Mouse (Mus musculus): ENCODE measurements around the gene Ranbp17. TPM values are rescaled to one million over a fixed set of nuclear protein-coding genes. Genes with fewer than 3 reads are reported as not detected.

Ranbp17 gene
- polyA plus RNA-seq, 2 experiments, result 5.2 to 8.0 TPM

DNA sequence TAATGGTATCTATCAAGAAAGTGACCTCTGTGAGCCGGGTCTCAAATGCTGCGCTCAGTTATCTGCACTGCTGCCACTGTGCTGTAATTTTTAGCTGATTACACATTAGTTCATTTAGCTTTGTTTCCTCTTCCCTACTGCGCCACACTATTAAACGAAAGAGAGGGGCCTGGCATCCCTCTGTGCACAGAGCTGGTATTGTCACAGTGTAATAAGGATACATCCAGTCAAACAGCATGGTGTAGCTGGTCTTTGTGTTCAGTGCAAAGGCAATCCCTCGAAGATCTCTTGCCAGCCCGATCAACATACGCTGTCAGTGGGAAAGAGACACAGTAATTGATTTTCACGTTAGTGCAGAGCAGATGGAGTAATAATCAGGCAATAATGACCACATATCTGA is 216.4 kb downstream of the Ranbp17 start:
- no peak overlapping the region for H3K4me3 ChIP-seq (replicated peaks; ENCODE audit: low read length)
- ATAC-seq (ENCODE audit: low FRiP score, low read depth) (no peak), DNase-seq (ENCODE audit: low spot score) (no peak)
- no peak for TF ChIP-seq POLR2A (IDR thresholded peaks at IDR 0.05; ENCODE audit: borderline replicate concordance, extremely low read depth, insufficient read depth, insufficient read length)
- H3K9me3 ChIP-seq (ENCODE audit: control insufficient read depth, low read length), result no peaks in the 10 kb centered on the region
- no peaks in the 10 kb centered on the region for H3K27me3 ChIP-seq (ENCODE audit: control insufficient read depth, insufficient read depth, low read length)
- H3K9ac ChIP-seq (ENCODE audit: low read depth, low read length, severe bottlenecking), result no peak overlapping the region
- H3K27ac ChIP-seq (replicated peaks; ENCODE audit: low read depth, low read length), result no peak overlapping the region
- H3K4me2 ChIP-seq (replicated peaks; ENCODE audit: low read depth, low read length, severe bottlenecking), result no peak overlapping the region
- H3K4me1 ChIP-seq (ENCODE audit: control insufficient read depth, insufficient read depth, low read length), result no peaks in the 10 kb centered on the region
- no peaks in the 10 kb centered on the region for H3K36me3 ChIP-seq (ENCODE audit: control insufficient read depth, insufficient read depth, low read length)
- 74% methylated on average over 8 of the region's 8 CpGs for WGBS

DNA sequence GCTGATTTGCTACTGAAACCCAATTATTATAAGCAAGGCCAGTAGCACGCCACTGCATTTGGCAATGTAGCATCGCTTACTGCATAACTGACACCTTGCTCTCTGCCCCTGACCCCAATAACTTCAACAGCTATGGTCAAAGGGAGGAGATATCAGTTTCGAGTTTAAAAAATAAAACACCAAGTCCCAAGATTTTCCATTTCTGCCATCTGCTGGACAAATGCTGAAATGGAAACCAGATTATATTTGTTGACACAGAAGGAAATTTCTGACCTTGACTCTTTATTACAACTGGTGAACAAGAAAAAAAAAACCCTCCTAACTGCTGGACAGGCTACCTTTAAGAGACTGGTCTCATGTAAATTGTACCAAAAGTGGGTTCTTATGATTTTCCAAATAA is 218.1 kb downstream of the Ranbp17 start:
- H3K4me2 ChIP-seq (replicated peaks; ENCODE audit: low read depth, low read length, severe bottlenecking), result no peak overlapping the region
- H3K9me3 ChIP-seq (ENCODE audit: control insufficient read depth, low read length), result no peaks in the 10 kb centered on the region
- no peak overlapping the region for H3K27ac ChIP-seq (replicated peaks; ENCODE audit: low read depth, low read length)
- no peak overlapping the region for H3K4me3 ChIP-seq (replicated peaks; ENCODE audit: low read length)
- no peak for ATAC-seq (ENCODE audit: low FRiP score, low read depth)
- no peaks in the 10 kb centered on the region for H3K36me3 ChIP-seq (ENCODE audit: control insufficient read depth, insufficient read depth, low read length)
- 37% methylated on average over 3 of the region's 3 CpGs for WGBS
- H3K27me3 ChIP-seq (ENCODE audit: control insufficient read depth, insufficient read depth, low read length), result no peaks in the 10 kb centered on the region
- no peak overlapping the region for H3K9ac ChIP-seq (ENCODE audit: low read depth, low read length, severe bottlenecking)
- H3K4me1 ChIP-seq (ENCODE audit: control insufficient read depth, insufficient read depth, low read length), result no peaks in the 10 kb centered on the region
- DNase-seq (ENCODE audit: low spot score), result peak; percentile 36
- no peak for TF ChIP-seq POLR2A (IDR thresholded peaks at IDR 0.05; ENCODE audit: borderline replicate concordance, extremely low read depth, insufficient read depth, insufficient read length)

DNA sequence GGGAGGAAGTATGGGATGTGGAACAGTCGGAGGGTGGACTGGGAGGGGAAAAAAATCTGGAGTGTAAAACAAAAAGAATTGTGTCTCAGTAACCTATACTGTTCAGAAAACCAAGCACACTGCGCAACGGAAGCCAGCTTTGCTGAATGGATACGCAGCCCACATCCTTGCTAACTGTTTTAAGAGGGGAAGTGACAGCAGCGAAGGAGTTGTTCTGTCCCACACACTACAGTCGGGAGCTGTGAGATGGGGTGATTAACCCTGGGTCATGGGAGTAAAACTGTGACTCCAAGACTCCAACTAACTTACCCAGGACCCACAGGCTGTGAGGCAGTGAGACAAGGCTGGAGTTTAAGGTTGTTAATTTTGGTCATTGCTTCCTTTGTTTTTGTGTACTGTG is 219.5 kb downstream of the Ranbp17 start:
- H3K4me1 ChIP-seq (ENCODE audit: control insufficient read depth, insufficient read depth, low read length), result no peaks in the 10 kb centered on the region
- no peak overlapping the region for H3K4me2 ChIP-seq (replicated peaks; ENCODE audit: low read depth, low read length, severe bottlenecking)
- TF ChIP-seq POLR2A (IDR thresholded peaks at IDR 0.05; ENCODE audit: borderline replicate concordance, extremely low read depth, insufficient read depth, insufficient read length), result no peak
- no peak overlapping the region for H3K27ac ChIP-seq (replicated peaks; ENCODE audit: low read depth, low read length)
- WGBS, result 57% methylated on average over 6 of the region's 6 CpGs
- no peaks in the 10 kb centered on the region for H3K9me3 ChIP-seq (ENCODE audit: control insufficient read depth, low read length)
- no peak overlapping the region for H3K9ac ChIP-seq (ENCODE audit: low read depth, low read length, severe bottlenecking)
- DNase-seq (ENCODE audit: low spot score), result no peak
- no peak for ATAC-seq (ENCODE audit: low FRiP score, low read depth)
- no peaks in the 10 kb centered on the region for H3K36me3 ChIP-seq (ENCODE audit: control insufficient read depth, insufficient read depth, low read length)
- no peaks in the 10 kb centered on the region for H3K27me3 ChIP-seq (ENCODE audit: control insufficient read depth, insufficient read depth, low read length)
- no peak overlapping the region for H3K4me3 ChIP-seq (replicated peaks; ENCODE audit: low read length)

DNA sequence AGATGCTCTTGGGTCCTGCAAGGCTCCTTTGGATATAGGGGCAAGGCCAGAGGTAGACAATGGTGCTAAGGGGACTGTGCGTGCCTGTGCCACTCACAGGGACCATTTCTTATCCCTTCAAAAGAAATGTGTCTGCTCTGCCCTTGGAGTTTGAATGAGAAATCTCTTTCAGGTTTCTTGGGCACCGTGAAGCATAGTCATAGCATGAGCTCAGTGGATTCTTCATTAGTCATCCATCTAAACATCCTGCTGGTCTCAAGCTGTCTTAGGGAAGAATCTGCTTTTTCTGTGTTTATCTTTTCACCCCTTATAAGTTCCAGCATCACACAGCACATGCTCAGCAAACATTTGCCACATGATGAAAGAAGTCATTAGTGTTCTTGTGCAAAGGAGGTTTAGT is 235.0 kb downstream of the Ranbp17 start:
- Histone ChIP-seq H3K36me3 (ENCODE audit: control insufficient read depth, insufficient read depth, low read length) (no peaks in the 10 kb centered on the region), H3K4me1 (ENCODE audit: control insufficient read depth, insufficient read depth, low read length) (no peaks in the 10 kb centered on the region), H3K27me3 (ENCODE audit: control insufficient read depth, insufficient read depth, low read length) (no peaks in the 10 kb centered on the region), H3K27ac (replicated peaks; ENCODE audit: low read depth, low read length) (no peak overlapping the region), H3K4me2 (replicated peaks; ENCODE audit: low read depth, low read length, severe bottlenecking) (no peak overlapping the region), H3K9ac (ENCODE audit: low read depth, low read length, severe bottlenecking) (no peak overlapping the region), H3K9me3 (ENCODE audit: control insufficient read depth, low read length) (no peaks in the 10 kb centered on the region), H3K4me3 (replicated peaks; ENCODE audit: low read length) (no peak overlapping the region)
- 86% methylated on average over 2 of the region's 2 CpGs for WGBS
- TF ChIP-seq POLR2A (IDR thresholded peaks at IDR 0.05; ENCODE audit: borderline replicate concordance, extremely low read depth, insufficient read depth, insufficient read length), result no peak
- no peak for DNase-seq (ENCODE audit: low spot score)
- no peak for ATAC-seq (ENCODE audit: low FRiP score, low read depth)

DNA sequence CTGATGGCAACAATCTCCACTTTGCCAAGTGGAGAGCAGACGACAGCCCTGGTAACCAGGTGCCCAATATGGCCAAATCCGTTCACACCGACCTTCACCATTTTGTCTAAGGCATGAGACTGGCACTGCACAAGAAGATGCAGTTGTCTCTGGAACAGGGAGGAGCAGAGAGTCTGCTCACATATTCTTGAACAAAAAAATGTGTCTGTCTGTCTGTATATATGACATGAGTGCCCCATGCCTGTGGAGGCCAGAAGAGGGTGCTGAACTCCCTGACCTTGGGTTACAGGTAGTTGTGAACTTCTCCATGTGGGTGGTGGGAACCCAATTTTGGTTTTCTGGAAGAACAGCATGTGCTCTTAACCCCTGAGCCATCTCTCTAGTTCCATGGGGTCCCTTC is 236.9 kb downstream of the Ranbp17 start, which contains the start of gene Gm12117:
TSS of gene Gm12117 (minus strand) at position 101 of the 400 bp plus-strand sequence.
- no peak within 1 kb of the TSS for H3K27ac ChIP-seq (replicated peaks; ENCODE audit: low read depth, low read length)
- DNase-seq (ENCODE audit: low spot score) (no peak), ATAC-seq (ENCODE audit: low FRiP score, low read depth) (no peak)
- no peaks in the 10 kb centered on the region for H3K36me3 ChIP-seq (ENCODE audit: control insufficient read depth, insufficient read depth, low read length)
- no peaks in the 10 kb centered on the region for H3K27me3 ChIP-seq (ENCODE audit: control insufficient read depth, insufficient read depth, low read length)
- no peak for TF ChIP-seq POLR2A (IDR thresholded peaks at IDR 0.05; ENCODE audit: borderline replicate concordance, extremely low read depth, insufficient read depth, insufficient read length)
- H3K9ac ChIP-seq (ENCODE audit: low read depth, low read length, severe bottlenecking), result no peak within 1 kb of the TSS
- no peaks in the 10 kb centered on the region for H3K4me1 ChIP-seq (ENCODE audit: control insufficient read depth, insufficient read depth, low read length)
- no peak within 1 kb of the TSS for H3K4me3 ChIP-seq (replicated peaks; ENCODE audit: low read length)
- no peak within 1 kb of the TSS for H3K4me2 ChIP-seq (replicated peaks; ENCODE audit: low read depth, low read length, severe bottlenecking)
- H3K9me3 ChIP-seq (ENCODE audit: control insufficient read depth, low read length), result no peaks in the 10 kb centered on the region
- 91% methylated on average over 3 of the region's 3 CpGs for WGBS

DNA sequence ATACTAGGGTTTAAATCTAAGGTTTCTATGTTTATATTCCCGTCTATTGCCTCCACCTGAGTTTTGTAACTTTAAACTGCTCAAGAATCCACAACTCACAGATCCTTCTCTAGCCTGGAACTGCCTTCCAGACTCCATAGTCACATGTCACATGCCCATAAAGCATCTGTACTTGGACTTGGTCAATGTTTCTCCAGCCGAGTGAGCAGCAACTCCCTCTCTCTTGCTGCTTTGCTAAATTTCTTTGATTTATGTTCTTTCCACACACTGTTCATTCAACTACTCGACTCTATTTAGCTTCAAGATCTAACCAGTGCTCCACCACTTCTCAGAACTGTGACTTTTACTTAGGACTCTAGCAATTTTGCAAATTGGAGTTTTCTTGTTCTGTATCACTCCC is 238.7 kb downstream of the Ranbp17 start:
- Histone ChIP-seq H3K9ac (ENCODE audit: low read depth, low read length, severe bottlenecking) (no peak overlapping the region), H3K4me3 (replicated peaks; ENCODE audit: low read length) (no peak overlapping the region), H3K9me3 (ENCODE audit: control insufficient read depth, low read length) (no peaks in the 10 kb centered on the region), H3K36me3 (ENCODE audit: control insufficient read depth, insufficient read depth, low read length) (no peaks in the 10 kb centered on the region), H3K27ac (replicated peaks; ENCODE audit: low read depth, low read length) (no peak overlapping the region), H3K4me1 (ENCODE audit: control insufficient read depth, insufficient read depth, low read length) (no peaks in the 10 kb centered on the region), H3K4me2 (replicated peaks; ENCODE audit: low read depth, low read length, severe bottlenecking) (no peak overlapping the region), H3K27me3 (ENCODE audit: control insufficient read depth, insufficient read depth, low read length) (no peaks in the 10 kb centered on the region)
- DNase-seq (ENCODE audit: low spot score), result no peak
- TF ChIP-seq POLR2A (IDR thresholded peaks at IDR 0.05; ENCODE audit: borderline replicate concordance, extremely low read depth, insufficient read depth, insufficient read length), result no peak
- 68% methylated on average over 3 of the region's 3 CpGs for WGBS
- no peak for ATAC-seq (ENCODE audit: low FRiP score, low read depth)
